Mouse (Mus musculus) right cerebral cortex, postnatal 25 days (tissue): Measurements from ENCODE around the gene Asb8.
A peak's percentile ranks its signal among the peaks of the same experiment; 100 is the strongest.

Experiments
- DNase-seq: peaks from one replicate; pipeline ENCODE4 v3.0.0; 2022

The Asb8 gene

DNA sequence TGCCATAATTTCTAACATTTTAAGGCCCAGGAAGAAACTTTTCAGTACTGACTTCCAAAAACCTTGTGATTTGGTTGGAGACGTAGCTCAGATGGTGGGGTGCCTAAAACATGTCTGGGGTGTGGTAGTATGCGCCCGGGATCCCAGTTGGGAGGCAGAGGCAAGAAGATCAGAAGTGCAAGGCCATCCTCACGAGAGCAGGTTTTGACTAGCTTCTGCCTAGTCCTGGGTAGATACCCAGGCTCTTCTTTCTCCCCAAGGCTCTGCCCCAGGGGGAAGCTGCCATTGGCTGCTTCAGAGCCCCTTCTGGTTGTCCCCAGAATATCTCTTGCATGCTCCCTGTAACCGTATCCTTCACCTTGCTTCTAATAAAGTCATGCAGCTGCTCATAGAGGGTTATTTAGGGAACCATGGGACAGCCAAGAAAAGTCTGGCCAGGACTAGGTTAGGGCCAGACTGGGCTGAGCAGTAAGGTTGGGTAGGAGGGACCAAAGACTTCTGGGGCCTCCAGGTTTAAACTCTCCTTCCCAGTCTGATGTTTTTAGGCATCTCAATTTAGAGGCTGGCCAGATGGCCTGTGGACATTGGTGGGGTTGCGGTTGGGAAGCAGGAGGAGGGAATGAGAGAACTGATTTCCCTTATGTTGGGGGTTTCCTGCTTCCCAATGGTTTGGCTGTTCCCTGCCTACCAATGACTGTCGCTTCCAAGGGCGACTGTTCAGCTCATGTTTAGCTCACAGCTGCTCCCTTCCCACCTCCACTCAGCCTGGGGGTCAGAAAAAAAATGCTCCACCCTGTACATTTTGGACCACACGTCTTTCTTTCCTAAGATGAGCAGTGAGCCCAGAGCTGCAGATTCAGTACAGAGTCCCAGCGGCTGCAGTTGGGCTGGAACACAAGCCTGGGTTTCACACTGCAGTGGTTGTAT is 50.3 kb downstream of the Asb8 start:
- no peak for DNase-seq

DNA sequence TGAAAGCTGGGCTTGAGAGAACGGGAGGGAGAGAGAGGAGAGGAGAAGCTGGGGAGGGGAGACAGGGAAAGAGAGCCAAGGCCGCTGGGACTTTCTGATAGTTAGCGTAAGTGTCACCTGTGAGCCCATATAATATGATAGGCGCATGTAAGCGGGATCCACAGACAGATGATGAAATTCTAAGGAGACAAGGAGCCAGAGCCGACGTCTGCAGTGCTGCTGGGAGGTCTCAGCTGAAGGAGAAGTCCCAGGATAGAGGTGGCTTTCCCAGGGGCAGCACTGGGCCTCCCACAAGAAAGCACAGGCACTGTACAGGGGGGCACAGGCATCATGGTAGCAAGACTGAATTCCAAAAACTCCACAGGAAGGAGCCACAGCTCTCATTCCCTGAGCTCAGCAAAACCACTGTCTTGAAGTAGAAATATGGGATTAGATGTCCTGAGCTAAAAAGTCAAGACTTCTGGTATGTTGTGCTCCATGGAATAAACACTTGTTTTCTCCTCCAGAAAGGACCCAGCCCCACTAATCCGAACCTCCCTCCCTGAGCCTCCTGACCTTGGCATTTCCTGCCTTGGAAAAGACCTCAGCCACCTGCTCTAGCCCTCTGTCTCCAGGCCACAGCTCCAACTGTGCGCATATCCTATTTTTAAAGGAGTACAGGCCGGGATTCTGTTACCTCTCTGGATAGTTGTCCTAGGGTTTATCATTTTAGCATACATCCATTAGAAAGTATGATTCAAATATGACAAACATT is 51.1 kb downstream of the Asb8 start:
- no peak for DNase-seq

DNA sequence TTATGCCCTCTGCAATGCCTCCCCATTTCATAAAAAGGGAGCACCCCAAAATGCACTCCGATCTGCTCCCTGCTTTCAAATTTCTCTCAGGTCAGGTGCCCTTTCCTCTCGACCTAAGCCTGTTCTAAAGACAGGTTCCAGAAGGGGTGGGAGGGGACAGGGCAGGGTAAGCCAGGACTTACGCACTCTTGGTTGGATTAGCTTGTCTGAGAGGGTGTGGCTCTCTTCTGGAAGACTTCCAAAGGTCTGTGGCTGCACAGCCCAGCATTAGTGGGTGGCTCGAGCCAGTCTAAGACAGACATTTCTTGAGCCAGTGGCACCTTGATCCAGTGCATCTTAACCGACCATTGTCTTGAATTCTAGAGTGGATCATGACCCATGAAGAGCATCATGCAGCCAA is 53.6 kb downstream of the Asb8 start:
- DNase-seq: no peak

DNA sequence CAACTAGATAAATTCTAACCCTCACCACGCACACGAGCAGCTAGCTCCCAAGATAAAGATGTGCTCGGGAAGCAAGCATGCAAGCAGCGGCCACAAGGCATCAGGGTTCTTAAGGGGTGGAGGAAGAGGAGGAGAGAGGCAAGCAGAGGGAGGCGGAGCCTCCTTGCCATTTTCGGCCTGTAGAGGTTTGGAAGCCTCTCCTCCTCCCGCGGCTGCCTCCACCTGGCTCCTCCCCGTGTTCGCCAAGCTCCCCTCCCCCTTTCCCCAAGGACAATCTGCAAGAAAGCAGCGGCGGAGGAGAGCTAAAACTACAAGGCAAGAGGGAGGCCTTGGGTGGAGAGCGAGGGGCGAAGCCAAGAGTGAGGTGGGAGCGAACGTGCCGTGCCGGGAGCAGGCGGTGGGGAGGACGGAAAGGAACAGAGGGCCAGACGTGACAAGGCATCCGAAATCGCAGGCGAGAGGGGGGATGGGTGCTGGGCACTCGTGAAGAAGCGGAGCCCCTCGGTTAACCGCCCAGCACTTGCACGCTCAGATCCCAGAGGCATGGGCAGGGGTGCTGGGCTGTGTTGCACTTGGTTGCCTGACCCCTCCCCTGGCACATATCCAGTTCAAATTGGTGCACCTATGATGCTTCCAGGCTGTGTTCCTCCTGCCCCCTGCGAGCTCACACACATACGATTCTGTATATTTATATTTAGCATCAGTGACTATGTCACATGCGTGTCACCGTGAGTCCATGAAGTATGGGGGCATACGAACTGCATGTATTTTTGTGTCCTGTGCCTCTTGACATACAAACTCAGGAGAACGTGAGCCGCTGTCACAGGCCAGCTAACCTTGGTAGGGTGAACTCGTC is 56.9 kb downstream of the Asb8 start:
- peak; percentile 90 for DNase-seq

DNA sequence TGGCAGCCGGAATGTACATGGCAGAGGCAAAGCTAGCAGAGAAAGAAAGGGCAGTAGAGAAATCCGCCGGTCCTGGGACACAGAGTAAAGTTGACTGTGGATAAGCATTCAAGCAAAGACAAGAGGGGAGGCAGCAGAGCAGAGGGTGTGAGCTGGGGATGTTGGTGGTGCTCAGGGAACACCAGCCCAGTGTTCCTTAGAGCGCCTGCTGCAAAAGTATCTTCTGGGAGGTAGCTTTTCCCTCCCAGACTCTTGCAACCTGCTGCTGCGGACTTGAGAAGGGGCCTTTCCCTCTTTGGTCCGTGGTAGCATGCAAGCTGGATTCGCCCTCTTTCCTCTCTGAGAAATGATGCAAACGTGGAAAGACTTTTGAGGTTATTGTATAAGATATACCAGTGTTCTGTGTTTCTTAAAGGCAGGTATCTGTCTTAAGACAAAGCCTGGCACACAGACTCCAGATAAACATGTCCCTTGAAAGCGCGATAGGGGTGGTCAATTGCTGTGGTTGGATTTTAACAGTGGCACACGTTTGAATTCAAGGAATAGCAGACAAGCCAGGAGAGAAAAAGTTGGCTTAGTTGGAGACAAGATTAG is 57.6 kb downstream of the Asb8 start:
- no peak for DNase-seq

DNA sequence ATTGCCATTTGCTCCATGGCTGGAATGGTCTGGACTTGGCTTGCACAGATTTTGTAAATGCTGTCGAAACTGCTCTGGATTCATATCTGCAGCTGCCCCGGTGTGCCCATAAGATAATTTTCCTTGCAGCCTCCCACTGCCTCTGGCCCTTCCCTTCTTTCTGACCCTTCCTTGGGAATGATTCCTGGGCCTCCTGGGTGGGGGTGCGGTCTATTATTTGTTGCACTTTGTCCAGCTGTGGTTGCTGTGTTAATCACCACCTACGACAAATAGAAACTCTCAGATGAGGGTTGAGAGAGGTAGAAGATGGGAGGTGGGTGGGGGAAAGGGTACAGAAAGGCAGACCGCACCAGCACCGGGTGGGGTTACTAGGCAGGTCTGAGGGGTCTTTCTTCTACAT is 58.2 kb downstream of the Asb8 start:
- DNase-seq: no peak

DNA sequence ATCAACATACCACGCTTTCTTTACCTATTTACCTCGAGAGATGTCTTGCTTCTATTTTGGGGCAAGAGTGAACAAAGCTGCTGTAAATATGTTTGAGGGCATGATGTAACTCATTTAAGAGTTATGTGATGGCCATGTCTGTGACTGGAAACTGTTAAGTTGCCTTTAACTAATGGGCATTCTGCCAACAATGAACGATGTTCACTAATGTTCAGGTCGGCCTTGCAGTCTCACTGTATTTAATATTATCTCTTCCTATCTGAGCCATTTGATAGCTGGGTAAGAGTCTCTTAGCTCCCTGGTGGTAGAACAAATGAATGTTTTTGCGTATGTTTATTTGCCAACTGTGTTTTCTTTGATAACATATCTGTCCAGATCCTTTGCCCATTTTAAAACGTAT is 58.9 kb downstream of the Asb8 start:
- DNase-seq: no peak

DNA sequence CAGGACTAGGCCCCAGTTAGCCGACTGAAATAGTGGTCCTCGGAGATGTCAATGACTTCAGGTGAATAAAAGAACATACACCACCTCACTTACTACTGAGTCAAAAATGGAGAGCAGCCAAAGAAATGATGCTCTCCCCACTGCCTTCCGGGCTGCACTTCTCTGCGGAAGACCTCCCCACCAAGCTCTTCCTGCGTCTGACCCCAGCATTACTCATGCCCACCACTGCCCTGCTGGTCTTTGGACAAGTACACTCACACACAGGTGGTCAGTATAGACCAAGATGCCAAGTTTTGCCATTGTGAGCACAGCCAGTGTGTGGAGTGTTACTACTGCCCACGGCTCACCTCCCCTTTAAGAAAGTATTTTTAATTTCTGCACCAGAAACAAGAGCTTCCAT is 63.0 kb downstream of the Asb8 start:
- no peak for DNase-seq

DNA sequence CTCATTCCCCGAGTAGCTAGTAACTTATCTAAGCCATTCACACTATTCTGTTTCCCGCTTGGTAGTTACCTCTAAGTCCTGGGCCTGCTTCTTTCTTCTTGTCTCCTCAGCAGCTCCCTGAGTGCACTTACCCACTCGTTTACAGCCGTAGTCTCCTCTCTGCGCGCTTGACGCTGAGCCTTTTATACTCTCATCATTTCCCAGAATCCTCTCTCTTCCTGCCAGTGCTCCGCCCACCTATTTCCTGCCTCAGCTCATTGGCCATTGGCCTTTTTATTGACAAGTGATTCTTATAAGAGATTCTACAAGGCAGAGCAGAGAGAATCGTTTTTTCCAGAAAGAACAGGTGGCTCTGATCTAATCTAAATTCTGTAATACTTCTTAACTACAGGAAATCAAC is 66.9 kb downstream of the Asb8 start:
- DNase-seq: no peak

DNA sequence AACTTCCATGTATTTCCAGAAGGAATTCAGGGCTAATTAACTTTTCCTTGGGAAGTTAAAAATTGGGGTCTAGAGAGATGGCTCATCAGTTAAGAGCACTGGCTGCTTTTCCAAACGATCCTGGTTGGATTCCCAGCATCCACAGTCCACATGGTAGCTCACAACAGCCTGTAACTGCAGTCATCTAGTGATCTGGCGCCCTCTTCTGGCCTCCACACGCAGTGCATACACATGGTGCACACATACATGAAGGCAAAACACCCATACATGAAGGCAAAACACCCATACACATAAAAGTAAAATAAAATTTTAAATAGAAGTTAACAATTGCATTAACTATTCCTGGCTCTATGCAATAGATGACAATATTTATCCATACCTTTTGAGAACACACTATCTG is 68.5 kb downstream of the Asb8 start:
- DNase-seq: no peak

DNA sequence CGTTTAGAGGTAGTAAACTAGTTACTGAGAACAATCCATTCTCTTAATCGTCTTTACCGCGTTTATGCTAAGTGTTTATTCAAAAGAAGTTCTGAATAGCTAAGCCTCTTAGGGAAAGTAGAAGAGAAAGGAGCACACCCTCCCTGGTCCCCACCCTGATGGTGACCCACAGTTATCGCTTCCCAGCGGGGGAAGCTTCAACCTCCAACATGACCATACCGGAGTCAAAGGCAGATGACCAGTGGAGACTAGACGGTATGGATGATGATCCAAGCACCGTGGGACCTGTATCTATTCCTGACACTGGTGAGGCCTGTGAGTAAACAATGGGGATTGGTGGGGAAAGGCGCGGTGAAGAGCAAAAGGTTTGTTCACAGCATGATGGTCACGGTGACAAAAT is 70.5 kb downstream of the Asb8 start:
- no peak for DNase-seq

DNA sequence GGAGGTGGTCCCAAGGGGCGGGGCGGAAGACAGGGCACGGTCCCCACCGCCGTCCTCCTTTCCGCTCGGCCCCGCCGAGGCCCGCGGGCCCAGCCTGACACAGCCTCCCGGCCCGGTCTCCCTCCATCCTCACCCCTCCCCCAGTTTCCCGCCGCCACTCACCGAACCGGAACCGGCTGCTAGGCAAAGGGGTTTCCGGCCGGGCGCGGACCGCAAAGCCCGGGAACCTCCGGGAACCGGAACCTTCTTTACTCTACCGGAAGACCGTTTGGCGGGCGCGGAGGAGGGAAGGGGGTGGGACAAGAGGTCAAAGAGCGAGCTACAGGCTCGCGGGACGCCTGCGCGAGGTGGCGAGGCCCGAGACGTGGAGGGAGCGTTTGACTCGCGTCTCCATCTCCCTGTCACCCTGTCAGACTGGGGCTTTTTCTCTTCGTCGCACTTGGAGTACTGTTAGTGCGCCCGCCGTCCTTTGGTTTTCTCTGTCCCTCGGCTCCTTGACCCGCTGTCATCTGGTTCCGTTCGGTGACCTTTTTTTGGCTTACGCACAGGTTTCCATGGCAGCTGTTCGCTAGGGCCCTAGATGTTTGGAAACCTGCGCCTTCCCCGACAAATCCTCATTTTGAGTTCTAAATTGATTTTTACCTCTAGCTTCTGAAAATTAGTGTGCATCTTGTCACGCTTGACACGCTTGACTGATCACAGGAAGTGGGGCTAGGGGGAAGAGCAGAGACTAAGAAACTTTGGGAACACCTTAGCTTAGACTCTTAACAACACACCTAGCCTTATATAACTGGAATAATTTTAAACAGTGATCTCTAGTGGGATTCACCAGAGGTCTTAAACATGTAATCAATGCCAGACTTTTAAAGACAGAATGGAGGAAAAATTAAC is 72.1 kb downstream of the Asb8 start, which contains the start of gene Senp1:
Gene Senp1, minus strand, starts transcription at position 624 of the 891 bp plus-strand sequence.
- DNase-seq: peak; percentile 91

DNA sequence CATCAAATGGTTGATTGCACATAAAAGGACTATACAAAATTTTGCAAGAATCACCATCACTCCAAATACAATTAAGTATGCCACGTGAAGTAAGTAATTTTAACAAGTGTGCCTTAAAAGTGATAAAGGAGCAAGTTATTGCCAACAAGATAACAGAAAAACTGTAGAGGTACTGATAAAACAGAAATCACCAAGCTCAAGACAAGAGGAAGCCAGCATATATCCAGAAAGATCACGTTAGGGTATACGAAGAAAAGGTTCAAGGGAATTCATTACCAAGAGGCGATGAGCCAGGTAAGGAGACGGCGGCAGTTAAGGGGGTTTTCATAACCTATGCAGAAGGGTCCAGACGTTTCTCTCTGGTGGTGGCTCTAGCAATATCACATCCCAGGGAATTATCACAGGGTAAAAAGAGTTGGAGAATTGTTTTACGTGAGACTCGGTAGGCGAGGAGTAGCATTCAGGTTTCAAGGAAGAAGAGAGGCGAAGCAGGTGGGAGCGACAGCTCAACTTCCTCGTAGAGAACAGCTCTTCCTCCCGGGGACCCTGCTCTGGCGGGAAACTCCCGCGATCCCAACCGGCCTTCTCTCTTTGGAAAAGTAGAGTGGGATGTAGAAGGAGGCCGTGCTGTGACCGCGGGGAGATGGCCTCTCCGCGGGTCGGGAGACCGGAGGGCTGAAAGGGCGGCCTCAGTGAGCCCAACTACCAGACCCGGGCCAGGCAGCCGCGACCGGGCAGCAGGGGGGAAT is 72.9 kb downstream of the Asb8 start, which contains the start of gene Pfkm:
Gene Pfkm, plus strand, starts transcription at position 218 of the 749 bp plus-strand sequence.
- DNase-seq: no peak

DNA sequence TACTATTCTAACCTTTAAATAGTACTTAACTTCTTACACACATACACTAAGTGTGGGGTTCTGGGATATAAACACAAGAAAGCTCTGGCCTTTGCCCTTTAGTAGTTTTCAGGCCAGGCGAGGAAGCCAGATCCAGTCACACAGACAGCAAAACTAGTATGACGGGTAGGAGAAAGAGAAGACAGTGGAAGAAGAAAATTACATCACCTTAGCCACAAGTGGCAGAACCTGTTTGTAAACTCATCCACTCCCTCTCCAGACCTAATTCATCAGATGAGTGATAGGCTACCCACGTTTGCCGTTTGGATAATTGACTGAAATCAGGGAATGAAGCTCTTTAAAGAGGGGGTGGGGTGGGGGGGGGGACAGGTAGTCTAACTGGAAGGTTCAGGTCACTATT is 73.6 kb downstream of the Asb8 start:
- no peak for DNase-seq

DNA sequence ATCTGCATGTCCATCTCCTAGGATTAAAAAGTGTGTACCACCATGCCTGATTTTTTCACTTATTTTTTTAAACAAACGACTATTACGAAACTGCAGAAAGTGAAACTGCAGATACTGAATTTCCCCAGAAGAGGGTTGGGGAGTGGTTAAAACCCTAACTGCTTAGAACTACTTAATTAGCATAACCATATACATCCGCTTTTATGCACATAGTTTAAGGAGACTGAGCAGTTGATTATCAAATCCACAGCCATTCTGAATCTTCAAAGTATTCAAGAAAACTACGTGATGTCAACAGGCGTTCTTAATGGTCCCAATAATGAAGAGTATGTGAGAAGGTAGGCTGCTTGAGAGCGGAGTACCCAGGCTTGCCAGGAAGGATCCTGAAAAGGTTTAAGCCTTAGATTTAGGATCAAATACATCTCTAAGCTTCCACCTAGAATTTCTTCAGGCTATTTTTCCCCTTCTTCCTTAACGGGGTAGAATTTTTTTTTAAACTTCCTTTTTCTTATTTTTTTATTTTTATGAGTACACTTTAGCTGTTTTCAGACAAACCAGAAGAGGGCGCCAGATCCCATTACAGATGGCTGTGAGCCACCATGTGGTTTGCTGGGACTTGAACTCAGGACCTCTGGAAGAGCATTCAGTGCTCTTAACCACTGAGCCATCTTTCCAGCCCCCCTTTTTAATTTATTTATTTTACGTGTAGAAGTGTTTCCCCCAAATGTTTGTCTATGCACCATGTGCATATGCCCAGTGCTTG is 75.8 kb downstream of the Asb8 start:
- no peak for DNase-seq

DNA sequence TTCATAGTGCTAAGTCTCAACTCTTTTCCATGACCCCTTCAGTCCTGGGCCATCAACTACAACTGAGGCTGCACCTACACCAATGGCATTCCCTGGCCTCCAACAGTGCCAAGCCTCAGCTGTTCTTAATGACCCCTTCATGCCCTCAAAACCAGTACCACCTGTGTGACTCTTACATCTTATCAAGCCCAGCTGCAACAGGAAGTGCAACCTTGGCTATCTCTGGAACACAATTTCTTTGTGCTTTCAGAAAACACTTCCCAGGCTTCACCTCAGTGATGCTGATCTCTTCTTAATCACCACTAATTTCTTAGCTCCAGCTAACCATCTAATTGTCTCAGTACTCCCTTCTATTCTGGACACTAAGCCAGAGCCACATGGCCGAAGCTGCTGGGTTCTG is 76.5 kb downstream of the Asb8 start:
- no peak for DNase-seq
